Mouse (Mus musculus) kidney, adult 2 months (tissue): ENCODE results near the gene Sptbn1.

Experiments
- CTCF ChIP-seq: fragments of 200-500 bp; conservative IDR thresholded peaks from 2 replicates; pipeline ENCODE4 v1.5.1; 2011; ENCODE audit warnings: low read depth, mild to moderate bottlenecking, control low read depth, low read length, moderate library complexity, mixed read lengths; ENCODE audit not compliant: insufficient read depth, insufficient read length
- POLR2A ChIP-seq: fragments of 200-500 bp; IDR thresholded peaks from one replicate; pipeline ENCODE4 v1.6.1; 2011; ENCODE audit warnings: low read depth, low read length, control low read depth

GRCm38 (mm10) chr11:30232082-30232481 lies 35.9 kb downstream of the Sptbn1 start:
- TF ChIP-seq CTCF (no peak), POLR2A (no peak)
